Mouse (Mus musculus) spleen, postnatal 4 days (tissue): ENCODE results near the gene Ccdc88a.

Experiments used
- DNase-seq, 2 experiments: peaks; one replicate each; pipeline ENCODE4 v3.0.0; 2022; ENCODE audit warnings: low spot score in 2 of 2

Ccdc88a gene

GRCm38 (mm10) chr11:29548504-29549424 lies 175.3 kb downstream of the Ccdc88a start:
- DNase-seq, result no peak

GRCm38 (mm10) chr11:29549425-29549778 lies 175.9 kb downstream of the Ccdc88a start:
- DNase-seq, result peak in 1 of 2 experiments; percentile 15
